Mouse (Mus musculus): ENCODE measurements around the gene Sstr5.

Sstr5 gene

DNA sequence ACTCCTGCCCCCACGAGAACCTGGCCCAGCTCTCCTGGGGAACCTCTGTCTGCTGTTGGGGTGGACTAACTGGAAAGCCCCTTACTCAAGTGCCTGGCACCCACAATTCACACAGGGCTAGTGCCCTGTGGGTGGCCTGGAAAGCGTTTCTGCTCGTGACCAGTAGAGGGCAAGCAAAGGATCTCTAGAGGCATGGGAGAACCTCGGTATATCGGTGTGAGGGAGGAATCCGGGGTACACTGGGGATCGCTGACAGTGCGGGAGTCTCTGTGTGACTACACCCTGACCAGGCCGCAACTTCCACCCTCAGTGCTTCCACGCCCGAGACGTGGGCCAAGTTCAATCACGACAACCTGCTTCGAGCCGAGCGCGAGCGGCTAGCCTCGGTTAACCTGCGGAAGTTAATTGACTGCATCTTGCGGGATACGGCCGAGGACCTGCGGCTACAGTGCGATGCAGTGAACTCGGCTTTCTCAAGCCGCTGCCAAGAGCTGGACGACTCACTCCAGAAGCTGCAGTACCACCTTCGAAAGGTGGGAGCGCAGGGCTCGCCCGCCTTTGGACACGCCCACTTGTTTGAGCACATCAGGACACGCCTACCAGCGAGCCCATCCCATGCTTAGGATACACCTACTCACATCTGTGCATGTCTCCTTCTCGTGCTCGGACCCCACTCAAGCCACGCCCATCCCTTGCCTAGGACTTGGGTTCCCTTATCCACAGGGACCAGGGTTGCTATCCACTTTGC, 22.6 kb downstream of the Sstr5 start:
- DNase-seq (ENCODE audit: low spot score in 2 of 2) = peak; percentile 11 to 54

DNA sequence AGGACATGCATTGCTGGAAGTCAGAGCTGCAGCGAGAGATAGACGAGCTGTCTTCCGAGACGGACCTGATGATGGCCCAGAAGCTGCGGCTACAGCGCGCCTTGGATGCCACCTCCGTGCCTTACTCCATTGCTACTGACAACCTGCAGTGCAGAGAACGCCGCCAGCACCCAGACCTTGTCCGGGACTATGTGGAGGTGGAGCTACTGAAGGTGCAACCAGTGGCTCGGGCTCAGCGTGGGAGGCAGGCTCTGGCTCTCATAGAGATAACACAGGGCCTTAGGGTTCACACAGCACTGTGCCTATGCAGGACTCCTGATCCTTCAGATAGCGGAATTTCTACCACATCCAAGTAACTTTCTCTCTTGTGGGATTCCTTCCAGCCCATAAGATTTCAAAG, 25.0 kb downstream of the Sstr5 start:
- DNase-seq (ENCODE audit: low spot score in 2 of 2) = no peak

DNA sequence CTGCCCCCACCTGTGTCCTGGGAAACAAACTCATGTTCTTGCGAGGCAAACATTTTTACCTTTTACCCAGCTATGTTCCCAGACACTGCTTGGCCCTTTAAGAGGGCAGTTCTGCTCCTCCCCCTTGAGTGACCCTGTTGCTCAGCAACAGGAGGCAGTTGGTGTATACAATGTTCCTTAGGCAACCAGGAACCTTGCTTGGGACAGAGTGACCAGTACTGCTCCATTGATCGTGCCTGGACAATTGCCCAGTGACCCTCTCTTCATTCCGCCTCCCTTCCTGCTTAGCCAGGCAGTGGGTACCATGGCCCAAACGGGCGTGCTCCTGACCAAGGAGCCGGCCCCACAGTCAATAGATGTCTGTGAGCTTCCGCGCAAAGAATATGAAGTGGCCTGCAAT, 25.7 kb downstream of the Sstr5 start:
- DNase-seq (ENCODE audit: low spot score in 2 of 2) = no peak

DNA sequence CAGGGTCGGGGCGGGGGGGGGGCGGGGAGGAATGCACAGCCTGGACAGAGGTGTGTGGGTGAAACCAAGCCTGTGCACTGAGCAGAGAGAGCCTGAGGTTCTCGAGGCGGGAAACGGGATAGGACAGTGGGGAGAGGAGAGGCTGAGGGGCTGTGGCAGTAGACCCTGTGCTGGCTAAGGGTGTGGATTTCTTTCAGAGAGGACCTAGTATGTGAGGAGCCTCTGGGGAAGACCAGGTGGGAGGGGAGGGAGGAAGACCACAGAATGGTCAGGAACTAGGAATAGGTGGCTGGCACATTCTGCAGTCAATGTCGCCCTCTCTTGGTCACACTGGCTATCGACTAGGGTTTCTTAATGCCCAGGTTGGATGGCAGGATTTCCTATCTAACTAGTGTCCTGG, 27.3 kb downstream of the Sstr5 start:
- DNase-seq (ENCODE audit: low spot score in 2 of 2) = peak; percentile 47 to 62

DNA sequence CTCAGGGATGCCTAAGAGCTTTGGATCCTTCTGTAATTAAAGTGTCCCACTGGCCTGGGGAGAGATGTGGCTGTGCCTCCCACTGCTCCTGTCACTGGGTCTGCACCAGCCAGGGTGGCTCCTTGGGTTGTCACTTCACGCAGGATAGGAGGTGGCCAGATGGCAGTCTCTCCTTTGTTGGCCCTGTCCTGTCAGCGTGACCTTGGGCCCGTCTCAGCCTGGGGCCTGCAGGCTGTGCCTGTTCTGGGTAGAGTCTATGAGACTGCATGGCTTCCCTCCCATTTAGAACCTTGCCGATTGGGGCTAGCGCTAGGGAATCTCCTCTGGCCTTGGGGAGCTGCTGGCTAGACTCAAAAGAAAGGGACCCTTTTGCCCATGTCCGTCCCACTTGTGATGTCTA, 28.8 kb downstream of the Sstr5 start:
- DNase-seq (ENCODE audit: low spot score in 2 of 2) = no peak

DNA sequence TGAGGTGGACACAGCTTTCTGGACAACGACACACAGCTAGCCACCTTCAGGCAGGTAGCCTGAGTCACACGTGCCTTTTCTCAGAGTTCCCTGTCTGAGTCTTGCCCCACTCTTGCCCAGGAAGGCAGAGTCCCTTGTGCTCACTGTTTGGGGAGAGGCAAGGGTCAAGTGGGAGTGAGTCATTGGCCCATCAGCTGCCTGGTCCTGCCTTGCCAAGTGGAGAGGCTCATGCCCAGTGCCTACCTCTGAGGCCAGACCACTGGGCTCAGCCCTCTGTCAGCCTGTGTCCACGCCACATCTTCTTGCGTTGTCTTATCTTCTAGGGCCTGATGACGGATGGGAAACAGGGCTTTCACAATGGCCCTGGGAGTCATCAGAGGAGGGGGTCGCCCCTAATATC, 29.3 kb downstream of the Sstr5 start:
- DNase-seq (ENCODE audit: low spot score in 2 of 2) = no peak

DNA sequence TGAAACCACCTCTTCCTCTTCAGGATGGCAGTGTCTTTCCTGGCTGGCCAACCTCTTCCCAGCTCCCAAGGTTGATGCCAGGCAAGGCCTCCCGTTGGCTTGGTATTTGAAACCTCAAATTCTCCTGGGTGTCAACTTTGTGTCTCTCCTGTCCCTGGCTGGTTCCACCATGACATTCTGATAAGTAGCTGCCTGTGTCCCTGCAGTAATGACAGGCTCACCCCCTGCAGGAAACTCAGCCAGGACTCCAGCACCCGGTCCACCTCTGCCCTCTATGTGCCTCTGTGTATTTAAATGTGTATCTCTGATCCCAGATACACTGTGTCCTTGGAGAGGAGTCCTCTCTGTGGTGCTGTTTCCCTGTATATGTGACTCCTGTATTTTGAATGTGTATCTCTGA, 30.8 kb downstream of the Sstr5 start:
- no peak for DNase-seq (ENCODE audit: low spot score in 2 of 2)

DNA sequence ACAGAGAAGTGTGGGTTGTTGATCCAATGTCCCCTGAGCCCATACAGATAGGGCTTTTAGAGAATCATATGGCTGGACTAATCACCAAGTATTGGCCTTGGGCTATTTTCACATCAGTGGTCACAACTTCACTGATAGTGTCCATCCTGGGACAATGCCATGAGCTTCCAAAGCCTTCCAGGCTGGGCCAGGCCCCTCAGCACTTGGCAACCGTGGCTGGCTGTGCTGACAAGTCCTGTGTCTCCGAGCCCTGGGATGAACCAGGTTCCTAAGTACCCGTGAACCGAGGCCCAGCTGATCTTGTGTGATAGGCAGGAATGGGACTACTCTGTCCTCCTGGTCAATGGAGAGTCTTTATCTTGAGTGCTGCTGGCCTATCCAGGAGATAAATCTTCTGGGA, 33.0 kb downstream of the Sstr5 start:
- no peak for DNase-seq (ENCODE audit: low spot score in 2 of 2)

DNA sequence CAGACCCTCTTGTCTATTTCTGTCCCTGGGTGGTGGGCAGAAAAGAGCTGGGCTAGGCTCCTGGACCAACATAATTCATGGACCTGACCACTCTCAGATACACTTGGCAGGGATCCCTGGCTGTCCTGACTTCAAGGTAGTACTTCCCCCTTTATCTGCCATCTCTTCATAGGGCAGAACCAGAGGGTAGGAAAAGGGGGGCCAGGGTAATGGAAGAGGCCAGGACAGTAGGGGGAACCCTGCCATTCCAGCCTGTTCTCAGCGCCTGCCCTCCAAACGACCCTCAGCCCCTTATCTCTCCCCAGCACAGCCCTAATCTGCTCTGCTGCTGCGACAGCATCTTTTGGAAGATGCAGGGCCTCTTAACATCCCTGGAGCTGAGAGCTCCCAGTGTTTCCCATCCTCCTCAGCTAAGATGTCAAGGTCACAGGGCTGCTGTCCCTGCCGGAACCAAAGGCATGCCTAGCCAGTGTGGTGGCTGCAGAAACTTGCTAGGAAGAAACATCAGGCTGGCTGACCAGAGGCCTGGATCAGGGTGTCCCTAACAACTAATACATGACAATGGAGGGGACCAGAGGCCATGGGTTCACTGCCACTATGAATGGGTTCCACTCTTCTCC, 33.7 kb downstream of the Sstr5 start:
- DNase-seq (ENCODE audit: low spot score in 2 of 2) = no peak

DNA sequence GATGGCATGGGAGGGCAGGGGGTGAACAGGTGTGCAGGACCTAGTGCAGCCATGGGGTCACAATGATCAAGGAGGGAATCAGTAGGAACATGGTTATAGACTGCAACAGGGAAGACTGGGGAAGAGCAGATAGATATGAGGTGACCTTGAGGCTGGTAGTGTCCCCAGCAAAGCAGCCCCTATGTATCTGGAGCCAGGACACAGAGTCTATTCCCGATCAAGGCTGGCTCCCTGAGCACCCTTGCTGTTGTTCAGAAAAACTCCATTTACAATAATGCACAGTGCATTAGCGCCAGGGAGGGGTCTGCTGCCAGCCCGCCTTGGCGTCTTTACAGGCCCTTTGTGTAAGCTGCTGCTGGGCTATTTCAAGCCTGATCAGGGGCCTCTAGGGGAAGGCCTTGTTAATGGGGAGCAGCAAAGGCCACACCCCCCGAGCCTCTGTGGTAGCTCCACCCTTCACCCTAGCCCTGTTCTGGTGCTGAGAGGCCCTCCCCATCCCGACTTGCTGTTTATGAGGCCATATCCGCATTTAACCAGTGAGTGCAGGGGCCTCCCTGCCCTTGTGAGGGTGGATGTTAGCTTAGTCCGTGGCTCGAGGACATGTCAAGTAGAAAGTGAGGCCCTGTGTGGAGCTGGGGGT, 34.7 kb downstream of the Sstr5 start:
- no peak for DNase-seq (ENCODE audit: low spot score in 2 of 2)

DNA sequence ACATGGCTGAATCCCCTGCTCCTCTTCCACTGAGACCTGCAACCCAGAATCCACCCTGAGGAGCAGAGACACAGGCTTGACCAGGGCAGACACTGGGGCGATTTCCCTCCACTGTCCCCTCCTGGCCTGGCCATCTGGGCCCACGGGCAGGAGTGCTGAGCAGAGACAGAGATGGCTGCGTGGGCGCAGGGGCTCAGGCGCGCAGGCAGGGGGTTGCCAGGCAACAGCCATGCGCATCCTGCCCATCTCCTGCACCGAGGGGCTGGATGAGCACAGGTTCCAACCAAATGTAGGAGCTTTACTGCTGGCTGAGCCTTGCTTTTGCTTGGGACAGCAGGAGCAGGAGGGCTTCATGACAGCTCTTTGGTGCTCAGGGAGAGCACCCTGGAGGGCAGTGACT, 40.5 kb downstream of the Sstr5 start:
- no peak for DNase-seq (ENCODE audit: low spot score in 2 of 2)

DNA sequence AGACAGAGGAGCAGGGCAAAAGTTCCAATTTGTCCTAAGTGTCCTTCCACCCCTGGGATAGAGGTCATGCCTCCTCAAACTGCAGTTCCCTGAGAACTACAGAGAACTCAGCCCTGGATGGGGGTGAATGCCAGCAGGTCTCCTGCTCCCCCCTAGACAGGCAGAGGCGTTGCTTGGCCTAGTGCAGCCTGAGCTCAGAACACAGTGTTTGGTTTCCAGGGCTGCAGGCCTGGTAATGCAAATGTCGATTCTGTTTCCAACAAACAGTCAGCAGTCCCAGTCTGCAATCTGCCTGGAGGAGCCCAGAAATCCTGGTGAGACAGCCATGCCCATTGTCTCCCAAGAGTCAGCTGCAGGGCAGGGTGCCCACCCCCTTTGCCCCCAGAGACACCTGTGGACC, 42.8 kb downstream of the Sstr5 start, which contains the start of gene Tekt4:
Tekt4 (plus strand) TSS at position 344 of the 400 bp plus-strand sequence.
- DNase-seq (ENCODE audit: low spot score in 2 of 2) = no peak

DNA sequence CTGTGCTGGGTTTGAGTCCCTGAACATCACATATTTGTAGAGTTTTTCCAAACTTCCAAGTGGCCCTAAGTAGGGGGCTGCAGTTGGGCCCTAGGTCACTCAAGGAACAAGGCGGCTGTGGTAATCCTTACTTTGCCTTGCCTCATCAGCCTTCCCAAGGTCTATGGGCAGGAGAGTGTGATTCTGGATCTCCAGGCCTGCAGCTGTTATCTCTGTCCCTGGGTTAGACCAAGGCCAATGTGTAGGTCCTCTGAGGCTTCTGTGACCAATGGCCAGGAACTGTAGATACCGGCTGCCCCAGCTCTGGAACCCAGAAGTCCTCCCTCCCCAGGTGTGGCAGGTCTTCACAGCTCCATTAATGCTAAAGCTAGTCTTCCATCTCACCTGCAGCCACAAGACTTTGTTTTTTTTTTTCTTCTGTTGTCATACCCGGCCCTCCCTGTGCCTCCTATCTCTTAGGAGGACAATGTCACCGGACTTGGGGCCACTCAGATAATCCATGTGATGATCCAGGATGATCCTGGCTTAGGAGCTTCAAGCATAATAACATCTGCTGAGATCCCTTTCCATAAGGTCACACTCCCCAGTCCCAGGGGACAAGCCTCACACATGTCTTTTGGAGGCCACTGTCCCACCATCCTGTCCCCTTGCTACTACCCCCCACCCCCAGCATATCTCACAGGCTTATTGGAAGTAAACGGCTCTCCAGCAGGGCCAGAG, 44.7 kb downstream of the Sstr5 start:
- DNase-seq (ENCODE audit: low spot score in 2 of 2) = no peak

DNA sequence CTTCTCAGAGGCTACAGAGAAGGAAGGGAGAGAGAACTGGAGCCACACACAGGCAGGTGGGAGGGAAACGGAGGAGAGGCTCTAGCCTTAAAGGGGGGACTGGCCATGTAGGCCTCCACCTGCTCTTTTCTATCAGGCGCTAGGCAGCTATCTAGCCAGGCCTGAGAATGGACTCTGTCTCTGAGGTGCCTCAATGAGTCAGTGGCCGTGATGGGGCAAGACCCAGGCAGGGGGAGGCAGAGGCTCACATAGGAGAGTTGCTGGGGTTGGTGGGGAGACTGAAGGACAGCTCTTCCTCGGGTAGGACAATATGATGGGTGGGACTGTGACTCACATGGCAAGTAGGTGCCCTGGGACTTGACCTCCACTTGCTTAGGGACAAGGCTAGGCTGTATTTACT, 46.8 kb downstream of the Sstr5 start:
- no peak for DNase-seq (ENCODE audit: low spot score in 2 of 2)

DNA sequence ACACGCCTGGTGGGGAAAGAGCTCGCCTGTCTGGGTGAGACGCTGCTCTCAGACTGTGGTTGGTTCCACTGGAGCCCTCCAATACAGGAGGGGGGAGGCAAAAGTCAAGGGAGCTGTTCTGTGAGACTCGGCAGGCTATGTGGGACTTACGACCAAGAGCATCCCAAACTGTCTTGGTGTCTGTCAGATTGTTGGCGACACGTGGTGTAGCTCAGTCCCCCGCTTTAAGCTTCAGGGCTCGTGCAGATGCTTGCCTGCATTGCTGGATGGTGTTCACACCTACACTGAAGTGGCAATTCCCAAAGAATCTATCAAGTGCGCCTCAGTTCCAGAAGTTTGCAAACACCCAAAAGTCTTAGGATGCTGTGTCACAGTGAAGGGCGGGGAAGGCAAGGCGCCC, 49.2 kb downstream of the Sstr5 start:
- no peak for DNase-seq (ENCODE audit: low spot score in 2 of 2)

DNA sequence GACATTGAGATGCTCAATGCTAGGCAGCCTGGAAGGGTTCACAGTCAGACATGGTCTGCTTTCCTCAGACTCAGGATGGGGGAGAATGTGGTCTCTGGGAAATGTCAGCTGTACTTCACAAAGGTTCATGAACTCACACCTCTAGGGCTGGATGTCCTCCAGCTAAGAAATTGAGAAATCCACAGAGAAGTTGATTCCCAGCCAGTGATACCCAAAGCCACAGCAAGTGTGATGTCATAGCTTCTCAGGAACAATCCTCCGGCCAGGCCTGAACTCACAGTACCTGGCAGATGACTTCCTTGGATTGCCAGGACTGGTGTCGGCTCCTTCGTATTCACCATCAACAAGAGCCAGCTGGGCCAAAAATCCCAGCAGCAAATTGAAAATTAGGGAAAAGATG, 51.2 kb downstream of the Sstr5 start:
- DNase-seq (ENCODE audit: low spot score in 2 of 2) = no peak

DNA sequence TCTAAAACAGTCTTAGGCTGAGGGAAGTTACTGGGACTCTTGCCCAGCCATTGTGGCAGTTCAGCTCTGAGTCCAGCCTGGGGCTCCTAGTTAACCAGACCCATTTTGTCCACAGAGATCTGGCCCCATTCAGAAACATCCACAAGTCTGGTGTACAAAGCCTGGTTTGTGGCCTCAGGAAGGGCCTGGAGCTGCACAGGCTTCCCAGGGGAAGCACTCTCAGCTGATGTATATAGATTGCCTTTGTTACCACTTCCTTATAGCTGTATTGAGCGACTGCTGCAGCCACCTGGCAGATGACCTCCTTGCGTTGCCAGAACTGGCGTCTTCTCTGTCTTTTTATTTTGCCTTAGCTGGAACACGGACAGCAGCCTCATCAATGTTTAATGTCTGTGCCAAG, 52.0 kb downstream of the Sstr5 start:
- no peak for DNase-seq (ENCODE audit: low spot score in 2 of 2)

DNA sequence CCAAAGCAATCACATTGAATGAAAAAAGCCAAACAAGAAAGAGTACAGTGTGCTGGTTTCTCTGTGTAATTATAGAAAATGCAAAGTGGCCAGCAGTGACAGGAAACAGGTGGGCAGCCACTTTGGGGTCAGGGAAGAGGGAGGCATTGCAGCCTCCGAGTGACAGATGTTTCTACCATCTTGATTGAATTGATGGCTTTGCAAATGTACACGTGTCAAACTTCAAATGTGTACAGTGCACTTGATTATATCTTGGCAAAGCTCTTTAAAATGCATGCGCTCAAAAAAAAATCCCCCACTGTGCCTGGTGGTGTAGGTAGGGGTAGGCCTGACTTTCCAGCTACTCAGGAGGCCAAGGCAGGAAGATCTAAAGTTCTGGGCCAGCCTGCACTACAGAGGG, 54.2 kb downstream of the Sstr5 start:
- no peak for DNase-seq (ENCODE audit: low spot score in 2 of 2)

DNA sequence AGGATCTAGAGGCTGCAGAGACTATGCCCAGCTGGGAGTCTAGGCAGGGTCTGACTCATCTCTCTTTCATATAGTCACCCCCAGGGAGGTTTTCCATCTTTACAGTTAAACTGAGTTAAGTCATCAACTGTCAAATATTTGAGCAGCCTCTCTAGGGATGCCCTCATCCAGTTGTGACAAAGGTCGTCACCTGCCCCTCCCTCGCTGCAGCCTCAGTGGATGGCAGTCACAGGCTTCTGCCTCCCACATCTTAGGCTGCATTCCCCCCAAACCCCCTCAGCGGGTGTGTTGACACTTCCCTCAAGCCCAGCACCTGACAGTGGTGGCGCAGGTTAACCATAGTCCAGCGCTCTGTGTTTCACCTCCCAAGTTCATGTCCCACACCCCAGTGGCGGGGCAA, 55.7 kb downstream of the Sstr5 start:
- DNase-seq (ENCODE audit: low spot score in 2 of 2) = no peak

All from urinary bladder, postnatal 36 days (tissue).